Mouse (Mus musculus) hematopoietic stem cell, adult 5-6 weeks (primary cell): Measurements from ENCODE around the gene Pdilt. TPM values are rescaled to one million over a fixed set of nuclear protein-coding genes. Genes with fewer than 3 reads are reported as not detected.
A peak's percentile ranks its signal among the peaks of the same experiment; 100 is the strongest.

Experiments
- ATAC-seq, 2 experiments: fragments of 125-278 bp in 1 of 2; replicated peaks in 1 of 2; 2 replicates each; pipeline ENCODE4 v1.8.0; 2016 to 2017; ENCODE audit warnings: inconsistent platforms in 2 of 2, mild to moderate bottlenecking in 2 of 2, moderate number of reproducible peaks in 2 of 2, low read depth in 1 of 2, moderate TSS enrichment in 1 of 2; ENCODE audit not compliant: low FRiP score in 2 of 2, poor library complexity in 2 of 2, severe bottlenecking in 2 of 2, insufficient read depth in 1 of 2, low TSS enrichment in 1 of 2
- total RNA-seq: library from RNA; stranded (forward); fragments of 172-1452, 232-1000 nt; gene quantifications from 2 replicates; pipeline ENCODE4 v1.2.3, GENCODE M21; 2017

Gene Pdilt
- total RNA-seq, 1 experiment from 2014 or later = not detected

GRCm38 (mm10) chr7:119519163-119519562, 4.1 kb downstream of the Pdilt start, which contains the start of gene Acsm5:
Acsm5 (plus strand) TSS chr7:119519463.
- ATAC-seq = no peak

GRCm38 (mm10) chr7:119516272-119516558, 7.1 kb downstream of the Pdilt start:
- ATAC-seq = no peak

GRCm38 (mm10) chr7:119515492-119516271, 7.6 kb downstream of the Pdilt start:
- ATAC-seq = peak; percentile 40 to 44; a peak in 3 of 4 replicates

- peak in 1 of 2 experiments; percentile 53; a peak in 2 of 4 replicates for ATAC-seq
Observed at GRCm38 (mm10) chr7:119513056-119513455, 10.2 kb downstream of the Pdilt start.

- ATAC-seq = no peak
Observed at GRCm38 (mm10) chr7:119511143-119511542, 12.1 kb downstream of the Pdilt start.

GRCm38 (mm10) chr7:119490041-119490780, 33.1 kb downstream of the Pdilt start:
- ATAC-seq = no peak

- ATAC-seq = no peak
Observed at GRCm38 (mm10) chr7:119486683-119487082, 36.6 kb downstream of the Pdilt start.

GRCm38 (mm10) chr7:119484154-119484553, 39.1 kb downstream of the Pdilt start:
- no peak for ATAC-seq

GRCm38 (mm10) chr7:119479256-119479655, 44.0 kb downstream of the Pdilt start, which contains the start of gene Umod:
Umod (minus strand) TSS chr7:119479282.
- no peak for ATAC-seq

GRCm38 (mm10) chr7:119476500-119477389, 46.5 kb downstream of the Pdilt start:
- ATAC-seq = no peak

- no peak for ATAC-seq
Observed at GRCm38 (mm10) chr7:119459185-119459584, 64.1 kb downstream of the Pdilt start, which contains the start of gene Gp2. Gp2 (minus strand) TSS chr7:119459285.

GRCm38 (mm10) chr7:119454192-119454591, 69.1 kb downstream of the Pdilt start:
- ATAC-seq = no peak

GRCm38 (mm10) chr7:119443849-119444248, 79.4 kb downstream of the Pdilt start:
- no peak for ATAC-seq

GRCm38 (mm10) chr7:119441938-119442337, 81.4 kb downstream of the Pdilt start:
- ATAC-seq = peak; percentile 27 to 39; a peak in 1 of 4 replicates
